Mouse (Mus musculus): ENCODE results near the gene Rpl10a.
"Not testable (repeated sequence)": the region's sequence is repeated elsewhere in the genome, so short reads cannot be mapped to it uniquely, and the experiment has no call there.

Gene Rpl10a

GRCm38 (mm10) chr17:28331241-28332112 lies 3.2 kb downstream of the Rpl10a start:
- DNase-seq = no peak

GRCm38 (mm10) chr17:28332113-28332914 lies 4.0 kb downstream of the Rpl10a start:
- DNase-seq = no peak

GRCm38 (mm10) chr17:28332915-28333546 lies 4.8 kb downstream of the Rpl10a start:
- DNase-seq = no peak

DNA sequence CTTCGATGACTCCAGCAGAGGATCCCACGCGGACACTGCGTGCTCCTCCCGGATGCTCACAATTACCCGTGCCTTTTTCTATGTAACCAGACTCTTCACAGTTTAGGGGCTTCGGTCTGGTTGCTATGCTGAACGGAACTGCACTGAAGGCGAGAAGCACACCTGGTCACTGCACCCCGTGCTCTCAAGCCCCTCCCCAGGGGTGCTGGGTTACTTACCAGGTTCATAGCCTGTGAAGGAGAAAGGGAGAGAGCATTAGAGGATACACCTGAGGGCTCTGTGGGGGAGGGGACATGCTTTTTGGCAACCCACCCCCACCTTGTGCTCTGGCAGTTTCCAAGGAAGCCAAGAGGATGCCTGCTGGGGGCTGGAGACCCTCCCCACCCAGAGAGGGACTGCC lies 7.0 kb downstream of the Rpl10a start:
- no peak for DNase-seq

GRCm38 (mm10) chr17:28337547-28337946 lies 9.3 kb downstream of the Rpl10a start:
- no peak for DNase-seq

DNA sequence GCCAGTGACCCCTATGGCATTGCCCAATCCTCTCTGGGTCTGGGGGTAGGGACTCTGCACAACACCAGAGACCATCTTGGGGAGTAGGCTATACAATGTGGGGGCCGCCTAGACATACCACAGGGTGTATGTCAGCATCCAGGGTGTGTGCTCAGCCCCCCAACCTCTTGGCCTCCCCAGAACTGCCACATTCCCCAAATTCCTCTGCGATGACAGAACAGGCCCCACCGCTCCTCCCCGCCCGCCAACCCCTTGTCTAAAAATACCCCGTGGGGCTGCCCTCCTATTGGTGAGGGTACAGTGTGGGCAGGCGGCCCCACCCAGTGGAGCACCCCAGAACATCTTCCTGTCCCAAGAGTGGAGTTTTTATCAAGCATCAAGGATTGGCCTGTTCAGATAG lies 12.3 kb downstream of the Rpl10a start:
- no peak for DNase-seq

- DNase-seq = no peak
Measured at GRCm38 (mm10) chr17:28341091-28341490, 12.8 kb downstream of the Rpl10a start.

DNA sequence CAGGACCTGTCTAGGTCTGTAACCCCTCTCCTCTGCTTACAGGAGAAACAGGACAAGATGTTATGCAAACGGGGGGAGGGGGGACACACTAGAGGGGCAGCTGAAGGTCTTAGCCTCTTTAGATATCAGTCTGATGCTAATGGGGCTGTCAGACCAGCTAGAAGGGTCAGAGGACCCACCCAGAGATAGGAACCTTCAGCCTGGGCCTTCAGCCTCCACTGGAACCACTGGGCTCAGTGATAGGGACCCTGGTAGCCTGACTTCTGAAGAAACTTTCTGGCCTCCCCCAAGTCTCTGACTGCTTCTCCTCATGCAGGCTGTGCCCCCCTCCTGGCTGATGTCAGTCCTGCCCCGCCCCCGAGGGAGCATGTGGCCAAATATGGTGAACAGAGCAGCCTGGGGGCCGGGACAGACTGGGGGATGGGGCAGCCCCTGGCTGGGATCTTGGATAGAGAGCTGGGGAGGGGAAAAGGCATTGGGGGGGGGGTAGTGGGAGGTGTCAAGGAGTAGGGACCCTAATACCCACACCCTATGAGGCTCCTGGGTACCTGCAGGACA lies 15.9 kb downstream of the Rpl10a start:
- DNase-seq = no peak

DNA sequence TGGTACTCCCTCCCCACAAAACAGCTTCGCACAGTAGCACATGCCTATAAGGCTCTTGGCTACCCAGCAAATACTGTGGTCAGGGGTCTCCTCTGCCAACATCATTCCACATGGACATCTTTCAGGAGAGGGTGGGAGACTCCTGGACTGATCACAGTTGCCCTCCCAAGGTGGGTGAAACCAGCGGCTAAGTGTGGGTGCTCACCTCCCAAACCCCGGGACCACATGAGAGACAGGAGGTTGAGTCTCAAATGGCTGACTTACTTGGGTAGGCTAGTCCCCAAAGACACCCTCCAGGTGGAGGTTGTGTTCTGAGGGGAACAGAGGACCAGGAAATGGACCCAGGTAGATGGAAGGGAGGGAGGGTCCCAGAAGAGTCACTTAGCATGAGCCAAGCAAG lies 16.4 kb downstream of the Rpl10a start:
- DNase-seq = no peak

DNA sequence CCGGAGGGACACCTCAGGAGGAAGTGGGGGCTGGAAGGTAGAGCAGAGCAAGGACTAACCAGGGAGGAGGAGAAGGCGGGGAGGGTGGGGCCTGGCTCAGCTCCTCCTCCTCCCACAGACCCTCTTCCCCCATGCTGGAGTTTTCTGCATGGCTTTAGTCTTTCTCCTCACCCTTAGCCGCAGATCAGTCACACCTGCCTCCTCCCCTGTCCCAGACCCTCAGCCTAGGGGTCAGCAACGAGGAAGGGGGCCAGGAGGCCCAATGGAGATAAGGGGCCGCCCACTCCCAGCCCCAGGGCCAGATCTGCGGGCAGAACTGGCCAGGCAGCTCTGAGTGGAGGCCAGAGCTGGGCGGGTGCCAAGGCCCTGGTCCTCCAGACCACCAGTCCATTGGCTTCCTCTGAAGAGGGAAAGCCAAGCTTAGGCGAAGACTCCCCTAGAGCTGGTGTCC lies 17.0 kb downstream of the Rpl10a start:
- no peak for DNase-seq

DNA sequence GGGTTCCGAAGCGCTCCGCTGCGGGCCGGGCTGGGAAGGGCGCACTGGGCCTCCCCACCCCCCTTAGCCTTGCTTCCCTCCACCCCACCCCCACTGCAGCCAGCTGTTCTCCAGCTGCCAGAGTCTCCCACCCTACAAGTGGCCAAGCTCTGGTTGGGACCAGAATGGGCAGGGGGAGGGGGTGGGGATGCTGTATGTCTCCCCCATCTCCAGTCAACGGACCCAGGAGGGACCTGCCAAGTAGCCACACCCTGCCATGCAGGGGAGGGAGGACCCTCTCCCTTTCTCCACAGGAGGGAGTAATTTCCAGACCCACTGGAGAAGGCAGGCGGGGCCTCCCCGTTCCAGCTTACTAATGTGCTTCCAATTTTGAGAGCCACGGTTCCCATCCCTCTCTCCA lies 17.6 kb downstream of the Rpl10a start:
- DNase-seq = no peak

GRCm38 (mm10) chr17:28347327-28347726 lies 19.1 kb downstream of the Rpl10a start:
- no peak for DNase-seq

DNA sequence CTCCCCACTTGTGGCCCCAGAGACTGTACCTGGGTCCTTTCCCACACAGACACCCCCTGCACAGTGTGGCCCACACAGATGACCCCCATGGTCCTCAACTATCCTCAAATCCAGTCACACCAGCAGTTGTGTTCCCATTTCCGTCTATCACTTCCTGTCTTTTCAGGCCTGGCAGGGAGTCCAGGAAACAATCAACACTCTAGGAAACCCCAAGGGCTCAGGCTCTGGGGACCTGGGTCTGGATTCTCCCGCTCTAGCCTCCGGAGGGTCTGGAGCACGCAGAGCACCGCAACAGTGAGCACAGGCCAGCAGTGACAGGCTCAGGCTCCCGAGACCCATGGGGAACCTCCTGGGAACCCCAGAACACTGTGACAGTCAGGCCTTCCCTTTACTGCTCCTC lies 19.9 kb downstream of the Rpl10a start:
- no peak for DNase-seq

- no peak for DNase-seq
Measured at GRCm38 (mm10) chr17:28349264-28349880, 21.1 kb downstream of the Rpl10a start.

DNA sequence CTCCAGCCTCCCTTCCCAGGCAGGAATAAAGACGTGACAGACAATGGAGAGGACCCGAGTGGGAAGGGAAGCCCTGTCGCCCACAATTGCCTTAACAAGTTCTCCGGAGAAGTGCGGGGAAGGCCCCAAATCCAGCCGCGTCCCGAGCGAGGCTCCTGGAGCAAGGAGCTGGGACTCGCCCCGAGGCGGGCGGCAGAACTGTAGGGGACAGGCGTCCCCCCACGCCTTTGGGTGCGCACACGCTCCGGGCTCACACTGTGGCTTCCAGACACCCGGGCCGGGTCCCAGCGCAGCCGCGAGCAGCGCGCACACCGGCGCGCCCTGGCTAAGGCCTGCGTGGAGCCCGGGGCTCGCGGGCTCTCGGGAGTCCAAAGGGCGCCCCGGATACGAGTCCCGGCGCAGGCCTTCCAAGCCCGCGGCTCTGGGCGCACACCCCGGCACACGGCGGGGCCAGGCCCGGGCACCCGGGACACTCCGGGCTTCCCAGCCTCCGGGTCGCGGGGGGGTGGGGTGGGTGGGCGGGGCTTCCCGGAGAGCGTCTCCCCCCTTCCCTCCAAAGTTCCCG lies 21.7 kb downstream of the Rpl10a start:
- DNase-seq = no peak

DNA sequence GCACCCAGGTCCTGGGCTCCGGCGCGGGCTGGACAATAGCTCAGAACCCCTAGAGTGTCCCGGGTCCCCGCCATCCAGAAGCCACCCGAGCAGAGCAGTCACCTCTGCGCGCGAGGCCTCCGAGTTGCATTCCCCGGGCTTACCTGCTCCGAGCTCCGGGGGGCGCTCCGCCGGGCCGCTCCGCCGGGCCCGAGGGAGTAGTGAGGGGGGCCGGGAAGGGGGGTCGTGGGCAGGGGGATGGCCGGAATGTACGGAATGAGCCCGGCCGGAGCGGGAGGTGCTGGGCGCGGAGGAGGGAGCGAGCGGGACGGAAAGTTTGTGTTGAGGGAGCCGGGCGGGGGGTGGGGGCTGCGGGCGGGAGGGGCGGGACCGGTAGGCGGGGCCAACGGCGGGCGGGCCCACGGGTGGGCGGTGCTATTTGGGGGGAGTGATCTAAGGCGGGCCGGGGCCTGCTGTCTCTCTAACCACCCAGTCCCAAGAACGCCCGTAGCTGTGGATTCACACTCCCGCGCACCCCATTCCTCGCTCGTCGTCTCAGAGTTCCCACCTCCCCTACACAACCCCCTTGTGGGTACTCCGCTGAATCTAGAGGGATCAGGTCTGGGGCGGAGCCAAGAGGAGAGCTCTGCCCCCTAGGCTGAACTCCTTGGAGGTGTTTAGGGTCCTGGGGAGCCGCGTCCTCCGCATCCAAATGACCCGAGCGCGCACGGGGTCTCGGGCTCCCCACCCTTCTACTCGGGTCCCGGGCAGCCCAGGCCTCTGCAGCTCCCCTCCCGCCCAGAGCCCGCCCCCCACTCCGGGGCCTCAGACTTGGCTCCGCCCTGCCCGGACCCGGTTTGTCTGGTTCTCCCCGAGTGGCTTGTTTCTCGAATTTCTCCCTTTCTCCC lies 22.4 kb downstream of the Rpl10a start, which contains the start of gene Tead3:
Gene Tead3, minus strand, starts transcription at position 352 of the 887 bp plus-strand sequence.
- no peak for DNase-seq

DNA sequence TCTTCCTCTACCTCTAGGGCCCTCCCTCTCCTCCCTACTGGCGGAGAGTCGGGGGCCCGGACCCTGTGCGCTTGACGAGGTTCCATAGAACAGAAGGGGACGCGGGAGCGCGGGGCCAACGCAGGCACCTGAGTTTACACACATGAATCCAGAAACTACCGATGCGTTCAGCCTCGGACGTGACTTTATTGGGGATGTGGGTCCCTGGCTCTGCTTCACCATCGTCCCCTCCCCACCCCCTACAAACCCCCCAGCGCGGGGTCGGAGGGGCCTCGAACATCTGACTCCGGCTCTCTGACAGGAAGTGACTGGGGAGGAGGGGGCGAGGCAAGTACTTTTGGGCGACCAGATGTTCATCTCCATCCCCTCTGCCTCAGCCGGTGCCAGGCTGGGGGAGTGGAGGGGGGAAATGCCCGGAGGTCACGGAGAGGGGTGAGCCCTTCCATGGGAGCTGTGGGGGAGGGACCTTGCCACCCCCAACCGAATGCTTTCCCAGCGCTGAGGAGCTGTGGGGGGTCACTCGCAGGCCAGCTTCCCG lies 23.2 kb downstream of the Rpl10a start:
- no peak for DNase-seq

DNA sequence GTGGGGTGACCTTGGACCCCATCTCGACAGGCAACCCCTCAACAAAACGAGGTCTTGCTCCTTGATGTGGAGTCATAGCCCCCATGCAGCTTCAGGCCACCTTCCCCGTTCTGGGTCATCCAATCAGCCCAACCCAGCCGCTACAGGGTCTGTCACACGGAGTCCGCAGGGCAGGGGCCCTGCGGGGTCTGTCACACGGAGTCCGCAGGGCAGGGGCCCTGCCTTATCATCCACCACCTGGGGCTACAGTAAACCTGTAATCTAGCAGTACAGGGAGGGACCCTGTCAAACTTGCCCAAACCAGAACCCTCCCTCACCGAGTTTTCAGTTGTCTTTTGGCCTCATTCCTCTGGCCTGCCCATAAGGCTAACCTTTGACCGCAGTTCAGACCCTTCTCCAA lies 23.7 kb downstream of the Rpl10a start:
- DNase-seq = no peak

GRCm38 (mm10) chr17:28355871-28356270 lies 27.6 kb downstream of the Rpl10a start:
- DNase-seq = no peak

- DNase-seq = not testable (repeated sequence)
Measured at GRCm38 (mm10) chr17:28358576-28359261, 30.4 kb downstream of the Rpl10a start.

Measured in cerebellum, adult 8-10 months (tissue).